Mouse (Mus musculus) testis, adult 2 months (tissue): ENCODE results near the gene Tspan9.

Experiments
- CTCF ChIP-seq: fragments of 200-500 bp; IDR thresholded peaks from 2 replicates; pipeline ENCODE4 v1.5.1; 2012; ENCODE audit warnings: low read depth, mild to moderate bottlenecking, inconsistent platforms, low read length, moderate library complexity; ENCODE audit not compliant: control insufficient read depth, insufficient read depth, insufficient replicate concordance
- POLR2A ChIP-seq: fragments of 200-500 bp; IDR thresholded peaks from 2 replicates; pipeline ENCODE4 v1.6.1; 2012; ENCODE audit warnings: low read depth, mild to moderate bottlenecking, inconsistent platforms, low read length, moderate library complexity; ENCODE audit not compliant: control insufficient read depth

DNA sequence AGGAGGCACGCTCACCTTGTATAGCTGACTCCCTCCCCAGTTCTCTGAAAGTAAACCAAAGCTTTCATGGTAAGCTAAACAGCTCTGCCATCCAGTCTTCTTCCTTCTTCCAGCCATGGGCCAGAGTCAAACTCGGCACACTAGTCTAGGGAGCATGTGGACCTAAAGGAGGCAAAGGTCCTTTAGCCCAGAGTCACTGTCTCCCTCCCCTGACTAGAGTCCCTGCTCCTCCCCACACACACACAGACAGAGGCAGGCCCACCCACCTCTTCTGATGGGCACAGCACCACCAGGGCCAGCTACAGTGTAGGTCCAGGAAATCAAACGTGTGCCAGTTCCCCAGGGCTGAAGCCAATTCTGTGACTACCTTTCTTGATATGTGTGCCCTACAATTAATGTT lies 16.1 kb downstream of the Tspan9 start:
- TF ChIP-seq CTCF (no peak), POLR2A (no peak)
